Mouse (Mus musculus) midbrain, embryonic 11.5 days (tissue): ENCODE measurements around the gene Mtch1. TPM values are rescaled to one million over a fixed set of nuclear protein-coding genes. Genes with fewer than 3 reads are reported as not detected.

ENCODE experiments used
- ATAC-seq: fragments of 200-750 bp; cut with Nextera tagmentation; 2 replicates; pipeline ENCODE4 v1.8.0; 2017; ENCODE audit warnings: moderate TSS enrichment, moderate library complexity; ENCODE audit not compliant: low FRiP score
- DNase-seq: peaks from one replicate; pipeline ENCODE4 v3.0.0; 2015; ENCODE audit warnings: low spot score; ENCODE audit errors: missing footprints
- H3K27ac ChIP-seq: fragments of 300-500 bp; sonication (generic); 2 replicates; pipeline ENCODE4 v1.5.1; 2014; ENCODE audit warnings: low read depth, low read length
- H3K27me3 ChIP-seq: fragments of 300-500 bp; sonication (generic); 2 replicates; pipeline ENCODE4 v1.6.1; 2014; ENCODE audit warnings: mild to moderate bottlenecking, low read length, moderate library complexity, mixed read lengths; ENCODE audit not compliant: control insufficient read depth, insufficient read depth
- H3K36me3 ChIP-seq: fragments of 300-500 bp; sonication (generic); 2 replicates; pipeline ENCODE4 v1.6.1; 2014; ENCODE audit warnings: mild to moderate bottlenecking, low read length, moderate library complexity, mixed read lengths; ENCODE audit not compliant: control insufficient read depth, insufficient read depth
- H3K4me1 ChIP-seq: fragments of 300-500 bp; sonication (generic); 2 replicates; pipeline ENCODE4 v1.6.1; 2014; ENCODE audit warnings: low read length; ENCODE audit not compliant: control insufficient read depth, insufficient read depth
- H3K4me2 ChIP-seq: fragments of 300-500 bp; sonication (generic); 2 replicates; pipeline ENCODE4 v1.6.1; 2014; ENCODE audit warnings: mild to moderate bottlenecking, moderate library complexity
- H3K4me3 ChIP-seq: fragments of 300-500 bp; sonication (generic); 2 replicates; pipeline ENCODE4 v1.5.1; 2014; ENCODE audit warnings: low read depth, low read length
- H3K9ac ChIP-seq: fragments of 300-500 bp; sonication (generic); 2 replicates; pipeline ENCODE4 v1.6.1; 2014; ENCODE audit warnings: low read length
- H3K9me3 ChIP-seq: fragments of 300-500 bp; sonication (generic); 2 replicates; pipeline ENCODE4 v1.6.1; 2016; ENCODE audit warnings: low read length; ENCODE audit not compliant: control insufficient read depth
- WGBS: fragments of 180-500 bp; shearing (Covaris S2); extraction: QIAGEN DNeasy Blood & Tissue Kit; methylation state at CpG from one replicate; pipeline ENCODE4 v1.1.7; 2014; 5-methylcytosine and 5-hydroxymethylcytosine counted together
- polyA plus RNA-seq: library from polyadenylated mRNA; unstranded; fragments of >200 nt; fragmentation: Nextera tagmentation; extraction: Ambion mirVana; gene quantifications from 2 replicates; pipeline ENCODE4 v1.2.1, GENCODE M21; 2014

Mtch1 gene
- polyA plus RNA-seq, 1 experiment from 2014 or later: 375 TPM

- H3K4me2 ChIP-seq: no peak overlapping the region
- WGBS: 22% methylated on average over 5 of the region's 5 CpGs
- peaks cover 24% of the 10 kb centered on the region for H3K4me1 ChIP-seq
- peak overlapping the region; percentile 7; the same call in 1 of the 2 replicates for H3K27ac ChIP-seq
- H3K27me3 ChIP-seq: peaks cover 2% of the 10 kb centered on the region; the same call in 1 of the 2 replicates
- no peak for ATAC-seq
- no peak overlapping the region for H3K9ac ChIP-seq
- no peak overlapping the region for H3K4me3 ChIP-seq
- peaks cover 22% of the 10 kb centered on the region for H3K36me3 ChIP-seq
- no peak for DNase-seq
- no peaks in the 10 kb centered on the region for H3K9me3 ChIP-seq
These were observed 16.9 kb downstream of the Mtch1 start for GRCm38 (mm10) chr17:29330671-29331410.

- Histone ChIP-seq H3K27me3 (peaks cover 3% of the 10 kb centered on the region; the same call in 1 of the 2 replicates), H3K4me3 (no peak overlapping the region), H3K9ac (no peak overlapping the region), H3K4me2 (no peak overlapping the region), H3K9me3 (no peaks in the 10 kb centered on the region), H3K27ac (no peak overlapping the region), H3K4me1 (peaks cover 27% of the 10 kb centered on the region), H3K36me3 (peaks cover 20% of the 10 kb centered on the region)
- 84% methylated on average over 3 of the region's 3 CpGs for WGBS
- DNase-seq: no peak
- ATAC-seq: no peak
These were observed 17.5 kb downstream of the Mtch1 start for GRCm38 (mm10) chr17:29330221-29330620.

- Histone ChIP-seq H3K4me1 (peaks cover 27% of the 10 kb centered on the region), H3K27ac (no peak overlapping the region), H3K4me3 (no peak overlapping the region), H3K4me2 (no peak overlapping the region; the same call in 1 of the 2 replicates), H3K27me3 (peaks cover 8% of the 10 kb centered on the region), H3K36me3 (peaks cover 7% of the 10 kb centered on the region), H3K9ac (peak overlapping the region; percentile 66; the same call in 1 of the 2 replicates), H3K9me3 (no peaks in the 10 kb centered on the region)
- DNase-seq (no peak), ATAC-seq (no peak)
- 86% methylated on average over 9 of the region's 9 CpGs for WGBS
These were observed 20.0 kb downstream of the Mtch1 start for GRCm38 (mm10) chr17:29327691-29328090.

- Histone ChIP-seq H3K36me3 (0 out of 2 replicates have a peak, but pooled peaks cover 3% of the 10 kb centered on the region), H3K9me3 (no peaks in the 10 kb centered on the region), H3K9ac (peak overlapping the region; percentile 66), H3K4me2 (peak overlapping the region; percentile 61), H3K4me1 (peaks cover 31% of the 10 kb centered on the region), H3K27ac (peak overlapping the region; percentile 66), H3K4me3 (peak overlapping the region; percentile 29), H3K27me3 (peaks cover 17% of the 10 kb centered on the region)
- ATAC-seq (peak; percentile 75), DNase-seq (peak; percentile 96)
- WGBS: 6% methylated on average over 52 of the region's 52 CpGs
These were observed 20.9 kb downstream of the Mtch1 start for GRCm38 (mm10) chr17:29326531-29327529.

GRCm38 (mm10) chr17:29325831-29326230, 21.9 kb downstream of the Mtch1 start:
- Histone ChIP-seq H3K27ac (0 out of 2 replicates have a peak overlapping the region, but pooled peaks have one; percentile 66), H3K9me3 (no peaks in the 10 kb centered on the region), H3K4me1 (peaks cover 24% of the 10 kb centered on the region), H3K4me3 (peak overlapping the region; percentile 29; the same call in 1 of the 2 replicates), H3K27me3 (peaks cover 26% of the 10 kb centered on the region), H3K36me3 (no peaks in the 10 kb centered on the region), H3K9ac (peak overlapping the region; percentile 66), H3K4me2 (peak overlapping the region; percentile 61; the same call in 1 of the 2 replicates)
- WGBS: 42% methylated on average over 13 of the region's 13 CpGs
- DNase-seq (peak; percentile 92), ATAC-seq (no peak)

GRCm38 (mm10) chr17:29323625-29324024, 24.1 kb downstream of the Mtch1 start:
- 92% methylated on average over 3 of the region's 3 CpGs for WGBS
- Histone ChIP-seq H3K27me3 (peaks cover 29% of the 10 kb centered on the region), H3K9me3 (no peaks in the 10 kb centered on the region), H3K27ac (no peak overlapping the region), H3K4me2 (no peak overlapping the region), H3K36me3 (no peaks in the 10 kb centered on the region), H3K4me1 (peaks cover 24% of the 10 kb centered on the region), H3K4me3 (no peak overlapping the region), H3K9ac (no peak overlapping the region)
- no peak for ATAC-seq
- DNase-seq: no peak

- no peak overlapping the region for H3K4me3 ChIP-seq
- no peak overlapping the region for H3K9ac ChIP-seq
- H3K9me3 ChIP-seq: no peaks in the 10 kb centered on the region
- DNase-seq: no peak
- 11% methylated on average over 18 of the region's 18 CpGs for WGBS
- no peak overlapping the region for H3K27ac ChIP-seq
- peaks cover 24% of the 10 kb centered on the region for H3K4me1 ChIP-seq
- ATAC-seq: no peak
- peaks cover 29% of the 10 kb centered on the region for H3K27me3 ChIP-seq
- H3K4me2 ChIP-seq: peak overlapping the region; percentile 24; the same call in 1 of the 2 replicates
- H3K36me3 ChIP-seq: no peaks in the 10 kb centered on the region
These were observed 25.2 kb downstream of the Mtch1 start for GRCm38 (mm10) chr17:29322603-29322962.

- ATAC-seq: no peak
- H3K4me1 ChIP-seq: peaks cover 18% of the 10 kb centered on the region
- DNase-seq: peak; percentile 91
- no peak overlapping the region for H3K27ac ChIP-seq
- H3K36me3 ChIP-seq: no peaks in the 10 kb centered on the region
- H3K9me3 ChIP-seq: no peaks in the 10 kb centered on the region
- WGBS: 12% methylated on average over 41 of the region's 41 CpGs
- H3K27me3 ChIP-seq: peaks cover 29% of the 10 kb centered on the region
- H3K9ac ChIP-seq: peak overlapping the region; percentile 42
- H3K4me3 ChIP-seq: no peak overlapping the region
- H3K4me2 ChIP-seq: peak overlapping the region; percentile 24; the same call in 1 of the 2 replicates
These were observed 25.8 kb downstream of the Mtch1 start for GRCm38 (mm10) chr17:29321765-29322602.
